In genomic region chr10:107989913-107990312, GRCm38 (mm10) we compare ENCODE assay signal across 22 mouse cellular contexts.
"Had no signal": no experiment of that assay in that cellular context is flagged by ENCODE, and none has a peak within 500 bp of the region (broad histone marks: within the 10 kb centered on the region; RNA-seq: fewer than 3 reads in every experiment).

No protein-coding gene starts in this region.

- H3K4me2 ChIP-seq: liver, embryonic 13.5 days; liver, embryonic 15.5 days; lung, embryonic 15.5 days; midbrain, embryonic 11.5 days; midbrain, embryonic 13.5 days; midbrain, embryonic 15.5 days; neural tube, embryonic 13.5 days; neural tube, embryonic 15.5 days had no signal

- H3K4me3 ChIP-seq: liver, embryonic 13.5 days; liver, embryonic 15.5 days; lung, embryonic 15.5 days; megakaryocyte, embryonic 14.5 days; midbrain, embryonic 13.5 days; midbrain, embryonic 15.5 days; myocyte; neural tube, embryonic 13.5 days; neural tube, embryonic 15.5 days had no signal

- H3K9me3 ChIP-seq: liver, embryonic 13.5 days; liver, embryonic 15.5 days; lung, embryonic 15.5 days; megakaryocyte, embryonic 14.5 days; midbrain, embryonic 13.5 days; midbrain, embryonic 15.5 days; neural tube, embryonic 13.5 days; neural tube, embryonic 15.5 days had no signal

- ATAC-seq: liver, postnatal 0 days; midbrain, embryonic 13.5 days; midbrain, embryonic 15.5 days had no signal

- H3K27ac ChIP-seq: liver, embryonic 13.5 days; liver, embryonic 15.5 days; lung, embryonic 15.5 days; macrophage; midbrain, embryonic 13.5 days; midbrain, embryonic 15.5 days; neural tube, embryonic 13.5 days; neural tube, embryonic 15.5 days had no signal

- H3K36me3 ChIP-seq: liver, embryonic 13.5 days; liver, embryonic 15.5 days; lung, embryonic 15.5 days; midbrain, embryonic 13.5 days; midbrain, embryonic 15.5 days; neural tube, embryonic 13.5 days; neural tube, embryonic 15.5 days had no signal

- DNase-seq: liver, embryonic 13.5 days; liver, postnatal 0 days; lung, adult 2 months; lung, postnatal 10 days; retina, postnatal 1 day; right cerebral cortex, adult 18-20 months; right cerebral cortex, postnatal 25 days; right cerebral cortex, postnatal 4 days; spleen, adult 18-20 months; thymus, adult 2 months; thymus, postnatal 25 days; thymus, postnatal 4 days had no signal

- H3K4me1 ChIP-seq: liver, embryonic 13.5 days; liver, embryonic 15.5 days; midbrain, embryonic 13.5 days; midbrain, embryonic 15.5 days; neural tube, embryonic 13.5 days; neural tube, embryonic 15.5 days had no signal

- H3K27me3 ChIP-seq: liver, embryonic 13.5 days; liver, embryonic 15.5 days; lung, embryonic 15.5 days; megakaryocyte, embryonic 14.5 days; midbrain, embryonic 13.5 days; midbrain, embryonic 15.5 days; neural tube, embryonic 13.5 days; neural tube, embryonic 15.5 days had no signal

- H3K9ac ChIP-seq: liver, embryonic 13.5 days; liver, embryonic 15.5 days; liver, postnatal 0 days; lung, embryonic 15.5 days; midbrain, embryonic 13.5 days; midbrain, embryonic 15.5 days; neural tube, embryonic 13.5 days; neural tube, embryonic 15.5 days had no signal
